Mouse (Mus musculus): ENCODE measurements at regions not wholly inside any gene's neighbourhood (a gene's known extent, or its start where the extent isn't known, plus 50 kb on each side); places are given as distances from the start of the nearest gene placed in this dataset.

DNA sequence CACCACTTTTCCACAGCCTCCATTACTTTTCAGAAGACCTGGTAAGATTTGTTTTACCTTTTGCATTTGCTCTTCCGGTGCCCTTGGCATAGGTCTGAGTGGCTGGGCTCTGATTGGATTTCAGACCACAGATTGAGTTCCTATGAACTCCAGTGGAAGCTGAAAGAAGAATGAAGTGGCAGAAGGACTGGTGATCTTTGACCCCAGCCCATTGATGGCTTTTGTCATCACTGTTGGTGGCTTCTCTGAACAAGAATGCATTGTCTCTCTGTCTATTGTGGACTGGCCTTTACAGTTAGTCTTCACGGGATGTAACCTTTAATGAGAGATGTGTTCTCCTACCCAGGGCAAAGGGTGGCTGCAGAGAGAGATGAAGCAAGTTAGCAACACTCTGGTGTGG, 256.9 kb upstream of the Mpped2 start:
- 58% methylated on average over 2 of the region's 2 CpGs for WGBS (ENCODE audit: insufficient replicate concordance)
- Histone ChIP-seq H3K9me3 (ENCODE audit: low read length) (no peaks in the 10 kb centered on the region), H3K27ac (ENCODE audit: low read depth) (no peak overlapping the region), H3K9ac (replicated peaks) (no peak overlapping the region), H3K4me3 (ENCODE audit: low read depth, low read length) (no peak overlapping the region), H3K4me1 (ENCODE audit: insufficient read depth) (no peaks in the 10 kb centered on the region), H3K27me3 (ENCODE audit: insufficient read depth, low read length) (no peaks in the 10 kb centered on the region), H3K4me2 (ENCODE audit: low read depth, low read length) (no peak overlapping the region), H3K36me3 (replicated peaks; ENCODE audit: insufficient read depth, low read length) (no peaks in the 10 kb centered on the region)
- TF ChIP-seq EP300 (IDR thresholded peaks at IDR 0.05; ENCODE audit: low read depth), result no peak
- TF ChIP-seq CTCF (IDR thresholded peaks at IDR 0.05; ENCODE audit: low read depth), result no peak
- ATAC-seq (no peak), DNase-seq (no peak)

DNA sequence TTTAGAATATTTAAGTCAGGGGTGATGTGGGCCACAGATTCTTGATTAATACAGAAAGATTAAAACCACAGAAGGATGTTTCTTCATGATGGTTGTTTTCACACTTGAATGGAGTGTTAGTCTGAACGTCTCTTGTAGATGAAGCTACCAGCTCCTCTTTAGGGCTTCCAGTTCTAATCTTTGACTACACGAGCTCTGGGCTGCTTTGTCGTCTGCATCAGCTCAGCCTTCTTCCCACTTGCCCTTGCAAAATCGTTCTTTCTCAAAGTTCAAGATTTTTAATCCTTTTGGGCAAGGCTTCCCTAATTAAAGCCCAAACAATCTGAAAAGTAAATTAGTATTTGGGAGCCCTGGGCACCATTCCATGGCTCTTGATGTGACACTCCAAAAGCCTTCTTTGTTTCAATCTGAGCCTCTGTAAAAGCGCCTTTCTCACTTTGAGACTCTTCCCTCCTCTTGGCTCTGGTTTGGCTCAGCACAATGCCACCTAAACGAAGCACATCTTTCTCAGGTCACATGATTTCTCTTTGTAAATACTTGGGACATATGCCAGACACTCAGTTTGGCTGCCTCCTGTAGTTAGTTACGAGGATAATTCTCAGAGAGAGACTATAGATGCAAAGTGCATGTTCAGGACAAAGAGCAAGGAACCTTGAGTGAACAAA, 238.6 kb upstream of the Mpped2 start:
- ATAC-seq (no peak), DNase-seq (no peak)
- H3K9me3 ChIP-seq (ENCODE audit: low read length), result no peaks in the 10 kb centered on the region
- H3K36me3 ChIP-seq (replicated peaks; ENCODE audit: insufficient read depth, low read length), result no peaks in the 10 kb centered on the region
- H3K27ac ChIP-seq (ENCODE audit: low read depth), result no peak overlapping the region
- no peak overlapping the region for H3K4me2 ChIP-seq (ENCODE audit: low read depth, low read length)
- H3K9ac ChIP-seq (replicated peaks), result no peak overlapping the region
- 65% methylated on average over 7 of the region's 7 CpGs for WGBS (ENCODE audit: insufficient replicate concordance)
- TF ChIP-seq CTCF (IDR thresholded peaks at IDR 0.05; ENCODE audit: low read depth), result no peak
- no peak for TF ChIP-seq EP300 (IDR thresholded peaks at IDR 0.05; ENCODE audit: low read depth)
- no peak overlapping the region for H3K4me3 ChIP-seq (ENCODE audit: low read depth, low read length)
- H3K27me3 ChIP-seq (ENCODE audit: insufficient read depth, low read length), result no peaks in the 10 kb centered on the region
- H3K4me1 ChIP-seq (ENCODE audit: insufficient read depth), result no peaks in the 10 kb centered on the region

DNA sequence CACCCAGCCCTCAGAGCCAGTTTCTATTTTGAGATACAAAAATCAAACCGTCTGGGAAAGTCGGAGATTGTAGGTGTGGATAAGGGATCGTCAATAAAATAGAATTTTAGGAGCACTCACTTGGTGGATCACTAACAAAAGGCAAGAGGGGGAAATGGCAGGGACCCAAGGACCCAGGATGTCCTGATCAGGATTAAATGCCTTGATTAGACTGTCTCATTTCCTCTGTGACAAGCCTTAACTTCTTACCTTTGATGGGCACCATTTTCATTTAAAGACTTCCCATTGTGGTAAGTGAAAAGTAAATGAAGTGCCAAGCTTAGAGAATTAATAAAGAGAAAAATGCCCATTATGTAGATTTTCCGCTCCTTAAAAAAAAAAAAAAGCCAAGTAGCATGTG, 238.0 kb upstream of the Mpped2 start:
- Histone ChIP-seq H3K4me1 (ENCODE audit: insufficient read depth) (no peaks in the 10 kb centered on the region), H3K27me3 (ENCODE audit: insufficient read depth, low read length) (no peaks in the 10 kb centered on the region), H3K9me3 (ENCODE audit: low read length) (no peaks in the 10 kb centered on the region), H3K9ac (replicated peaks) (no peak overlapping the region), H3K4me2 (ENCODE audit: low read depth, low read length) (no peak overlapping the region), H3K36me3 (replicated peaks; ENCODE audit: insufficient read depth, low read length) (no peaks in the 10 kb centered on the region), H3K4me3 (ENCODE audit: low read depth, low read length) (no peak overlapping the region), H3K27ac (ENCODE audit: low read depth) (no peak overlapping the region)
- ATAC-seq, result no peak
- TF ChIP-seq EP300 (IDR thresholded peaks at IDR 0.05; ENCODE audit: low read depth), result no peak
- 76% methylated on average over 4 of the region's 4 CpGs for WGBS (ENCODE audit: insufficient replicate concordance)
- no peak for DNase-seq

DNA sequence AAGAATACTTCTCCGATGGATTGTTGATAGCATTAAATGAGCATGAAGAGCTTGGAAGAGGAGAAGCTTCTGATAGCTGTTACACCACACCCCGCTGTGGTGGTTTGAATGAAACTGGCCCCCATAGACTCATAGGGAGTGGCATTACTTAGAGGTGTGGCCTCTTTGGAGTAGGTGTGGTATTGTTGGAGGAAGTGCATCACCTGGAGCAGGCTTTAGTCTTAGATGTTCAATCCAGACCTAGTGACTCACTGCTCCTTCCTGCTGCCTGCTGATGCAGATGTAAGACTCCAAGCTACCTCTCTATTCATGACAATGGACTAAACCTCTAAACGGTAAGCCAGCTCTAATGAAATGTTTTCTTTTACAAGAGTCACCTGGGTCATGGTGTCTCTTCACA, 237.1 kb upstream of the Mpped2 start:
- Histone ChIP-seq H3K27me3 (ENCODE audit: insufficient read depth, low read length) (no peaks in the 10 kb centered on the region), H3K9ac (replicated peaks) (no peak overlapping the region), H3K4me1 (ENCODE audit: insufficient read depth) (no peaks in the 10 kb centered on the region), H3K4me3 (ENCODE audit: low read depth, low read length) (no peak overlapping the region), H3K4me2 (ENCODE audit: low read depth, low read length) (no peak overlapping the region), H3K27ac (ENCODE audit: low read depth) (no peak overlapping the region), H3K36me3 (replicated peaks; ENCODE audit: insufficient read depth, low read length) (no peaks in the 10 kb centered on the region), H3K9me3 (ENCODE audit: low read length) (no peaks in the 10 kb centered on the region)
- TF ChIP-seq EP300 (IDR thresholded peaks at IDR 0.05; ENCODE audit: low read depth) (no peak), CTCF (IDR thresholded peaks at IDR 0.05; ENCODE audit: low read depth) (no peak)
- DNase-seq, result no peak
- no peak for ATAC-seq
- 78% methylated on average over 3 of the region's 3 CpGs for WGBS (ENCODE audit: insufficient replicate concordance)

DNA sequence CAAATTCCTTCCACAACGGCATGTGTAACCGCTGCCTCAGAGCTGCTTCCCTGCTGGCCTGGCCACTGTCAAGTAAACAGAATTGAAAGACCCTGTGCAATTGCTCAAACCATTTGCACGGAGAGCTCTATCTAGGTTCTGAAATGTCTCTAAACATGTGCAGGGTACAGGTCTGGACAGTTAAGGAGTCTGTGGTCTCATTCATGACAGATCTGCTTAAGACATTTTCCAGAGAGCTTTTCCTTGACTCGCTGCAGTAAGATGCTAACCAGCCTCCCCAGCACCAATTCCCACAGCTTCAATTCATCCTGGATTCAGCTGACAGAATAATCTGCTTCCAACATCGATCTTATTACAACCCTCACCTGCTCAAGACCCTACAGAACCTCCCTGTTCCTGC, 235.1 kb upstream of the Mpped2 start:
- no peak for ATAC-seq
- Histone ChIP-seq H3K4me1 (ENCODE audit: insufficient read depth) (no peaks in the 10 kb centered on the region), H3K27me3 (ENCODE audit: insufficient read depth, low read length) (no peaks in the 10 kb centered on the region), H3K4me2 (ENCODE audit: low read depth, low read length) (no peak overlapping the region), H3K27ac (ENCODE audit: low read depth) (no peak overlapping the region), H3K9ac (replicated peaks) (no peak overlapping the region), H3K36me3 (replicated peaks; ENCODE audit: insufficient read depth, low read length) (no peaks in the 10 kb centered on the region), H3K4me3 (ENCODE audit: low read depth, low read length) (no peak overlapping the region), H3K9me3 (ENCODE audit: low read length) (no peaks in the 10 kb centered on the region)
- no peak for TF ChIP-seq EP300 (IDR thresholded peaks at IDR 0.05; ENCODE audit: low read depth)
- TF ChIP-seq CTCF (IDR thresholded peaks at IDR 0.05; ENCODE audit: low read depth), result no peak
- no peak for DNase-seq
- WGBS (ENCODE audit: insufficient replicate concordance), result 63% methylated on average over 5 of the region's 5 CpGs

DNA sequence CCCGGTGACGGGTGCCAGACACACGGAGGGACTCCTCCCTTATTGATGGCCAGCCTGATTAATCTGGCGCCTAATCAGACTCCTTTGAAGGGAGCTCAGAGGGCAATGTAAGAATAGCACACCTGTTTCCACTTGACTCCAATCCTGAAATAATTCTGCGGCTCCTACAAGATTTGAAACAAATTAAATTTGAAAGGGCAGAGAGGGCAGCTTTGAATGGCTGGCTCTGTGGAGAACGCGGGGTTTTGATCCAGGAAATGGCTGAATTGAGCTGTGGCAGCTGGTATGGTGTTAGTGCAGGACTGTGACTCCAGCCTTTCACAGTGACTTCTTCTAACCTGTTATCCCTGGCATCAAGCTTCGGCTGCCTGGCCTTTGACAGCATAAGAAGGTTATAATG, 232.0 kb upstream of the Mpped2 start:
- TF ChIP-seq EP300 (IDR thresholded peaks at IDR 0.05; ENCODE audit: low read depth) (no peak), CTCF (IDR thresholded peaks at IDR 0.05; ENCODE audit: low read depth) (no peak)
- Histone ChIP-seq H3K9me3 (ENCODE audit: low read length) (no peaks in the 10 kb centered on the region), H3K4me2 (ENCODE audit: low read depth, low read length) (no peak overlapping the region), H3K27me3 (ENCODE audit: insufficient read depth, low read length) (no peaks in the 10 kb centered on the region), H3K4me3 (ENCODE audit: low read depth, low read length) (no peak overlapping the region), H3K4me1 (ENCODE audit: insufficient read depth) (no peaks in the 10 kb centered on the region), H3K27ac (ENCODE audit: low read depth) (no peak overlapping the region), H3K36me3 (replicated peaks; ENCODE audit: insufficient read depth, low read length) (no peaks in the 10 kb centered on the region), H3K9ac (replicated peaks) (no peak overlapping the region)
- DNase-seq, result no peak
- ATAC-seq, result no peak
- WGBS (ENCODE audit: insufficient replicate concordance), result 65% methylated on average over 8 of the region's 8 CpGs

- DNase-seq (no peak), ATAC-seq (no peak)
- 38% methylated on average over 7 of the region's 7 CpGs for WGBS (ENCODE audit: insufficient replicate concordance)
- Histone ChIP-seq H3K4me1 (ENCODE audit: insufficient read depth) (no peaks in the 10 kb centered on the region), H3K36me3 (replicated peaks; ENCODE audit: insufficient read depth, low read length) (no peaks in the 10 kb centered on the region), H3K27me3 (ENCODE audit: insufficient read depth, low read length) (no peaks in the 10 kb centered on the region), H3K9ac (replicated peaks) (no peak overlapping the region), H3K4me3 (ENCODE audit: low read depth, low read length) (no peak overlapping the region), H3K9me3 (ENCODE audit: low read length) (no peaks in the 10 kb centered on the region), H3K4me2 (ENCODE audit: low read depth, low read length) (no peak overlapping the region), H3K27ac (ENCODE audit: low read depth) (no peak overlapping the region)
- TF ChIP-seq EP300 (IDR thresholded peaks at IDR 0.05; ENCODE audit: low read depth) (no peak), CTCF (IDR thresholded peaks at IDR 0.05; ENCODE audit: low read depth) (no peak)
Measured at GRCm38 (mm10) chr2:106461490-106461889, 231.6 kb upstream of the Mpped2 start.
